Mouse (Mus musculus) limb, embryonic 13.5 days (tissue): ENCODE measurements around the gene Metap1. TPM values are rescaled to one million over a fixed set of nuclear protein-coding genes. Genes with fewer than 3 reads are reported as not detected.

Experiments
- ATAC-seq: fragments of 200-750 bp; cut with Nextera tagmentation; 2 replicates; pipeline ENCODE4 v1.8.0; 2017; ENCODE audit warnings: low read depth, moderate number of reproducible peaks, moderate TSS enrichment; ENCODE audit not compliant: low FRiP score
- H3K27ac ChIP-seq: fragments of 300-500 bp; sonication (generic); 2 replicates; pipeline ENCODE4 v1.5.1; 2015; ENCODE audit warnings: inconsistent platforms, mild to moderate bottlenecking, moderate library complexity
- H3K27me3 ChIP-seq: fragments of 300-500 bp; sonication (generic); 2 replicates; pipeline ENCODE4 v1.6.1; 2015; ENCODE audit warnings: mild to moderate bottlenecking, inconsistent platforms
- H3K36me3 ChIP-seq: fragments of 300-500 bp; sonication (generic); 2 replicates; pipeline ENCODE4 v1.6.1; 2015; ENCODE audit warnings: inconsistent platforms, mild to moderate bottlenecking, moderate library complexity
- H3K4me1 ChIP-seq: fragments of 300-500 bp; sonication (generic); 2 replicates; pipeline ENCODE4 v1.6.1; 2015; ENCODE audit warnings: inconsistent platforms
- H3K4me2 ChIP-seq: fragments of 300-500 bp; sonication (generic); replicated peaks from 2 replicates; pipeline ENCODE4 v1.6.1; 2015; ENCODE audit warnings: inconsistent platforms, mild to moderate bottlenecking, moderate library complexity
- H3K4me3 ChIP-seq: fragments of 300-500 bp; sonication (generic); 2 replicates; pipeline ENCODE4 v1.5.1; 2015; ENCODE audit warnings: moderate library complexity, mild to moderate bottlenecking, inconsistent platforms
- H3K9ac ChIP-seq: fragments of 300-500 bp; sonication (generic); 2 replicates; pipeline ENCODE4 v1.6.1; 2015; ENCODE audit warnings: mild to moderate bottlenecking, inconsistent platforms
- H3K9me3 ChIP-seq: fragments of 300-500 bp; sonication (generic); 2 replicates; pipeline ENCODE4 v1.6.1; 2016; ENCODE audit warnings: inconsistent platforms
- WGBS: fragments of 180-500 bp; shearing (Covaris S2); methylation state at CpG from one replicate; pipeline ENCODE4 v1.1.7; 2015; 5-methylcytosine and 5-hydroxymethylcytosine counted together
- polyA plus RNA-seq: library from polyadenylated mRNA; unstranded; fragments of >200 nt; fragmentation: Nextera tagmentation; extraction: Ambion mirVana; gene quantifications from 2 replicates; pipeline ENCODE4 v1.2.1, GENCODE M21; 2015

Metap1 gene
- polyA plus RNA-seq, 1 experiment from 2014 or later, result 44.0 TPM

DNA sequence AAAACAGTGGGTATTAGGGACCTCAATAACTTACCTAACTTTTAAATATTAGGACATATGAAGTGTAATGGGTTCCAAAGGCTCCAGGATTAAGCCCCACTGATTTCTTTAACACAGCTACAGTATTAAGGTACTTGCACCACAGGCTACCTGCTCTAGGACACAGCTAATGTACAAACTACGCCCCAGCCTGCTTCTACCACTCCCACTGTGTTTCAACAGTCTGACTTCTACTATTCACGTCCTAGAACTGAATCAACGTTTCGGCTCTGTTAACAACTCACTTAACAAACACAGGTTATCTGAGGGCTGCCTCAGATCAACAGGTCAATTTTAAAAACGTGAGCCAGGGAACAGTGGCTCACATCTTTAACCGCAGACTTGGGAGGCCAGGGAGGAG is 25.5 kb downstream of the Metap1 start:
- H3K27me3 ChIP-seq, result no peaks in the 10 kb centered on the region
- H3K9ac ChIP-seq, result no peak overlapping the region
- no peak for ATAC-seq
- H3K36me3 ChIP-seq, result peaks cover 85% of the 10 kb centered on the region
- no peaks in the 10 kb centered on the region for H3K4me1 ChIP-seq
- H3K4me3 ChIP-seq, result no peak overlapping the region
- WGBS, result 85% methylated on average over 6 of the region's 6 CpGs
- no peak overlapping the region for H3K27ac ChIP-seq
- no peaks in the 10 kb centered on the region for H3K9me3 ChIP-seq
- H3K4me2 ChIP-seq, result no peak overlapping the region

DNA sequence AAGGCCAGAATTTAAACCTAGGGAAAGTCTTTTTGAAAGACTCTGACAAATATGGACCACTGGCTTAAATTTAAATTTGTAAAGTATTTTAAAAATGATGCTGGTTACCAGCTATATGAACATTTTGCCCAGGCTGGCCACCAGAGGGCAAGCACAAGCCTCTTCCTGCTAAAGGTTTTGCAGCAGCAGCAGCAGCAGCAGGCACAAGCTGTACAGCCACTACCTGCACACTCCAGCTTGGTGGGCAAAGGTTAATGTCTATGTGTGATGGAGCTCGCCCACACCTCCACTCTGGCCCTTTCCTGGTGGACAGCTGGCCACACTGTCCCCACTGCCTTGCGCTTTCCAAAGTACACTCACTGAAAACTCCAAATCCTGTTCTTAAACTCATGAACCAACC is 26.2 kb downstream of the Metap1 start:
- no peak overlapping the region for H3K4me2 ChIP-seq
- H3K4me3 ChIP-seq, result no peak overlapping the region
- peaks cover 85% of the 10 kb centered on the region for H3K36me3 ChIP-seq
- no peaks in the 10 kb centered on the region for H3K9me3 ChIP-seq
- H3K27ac ChIP-seq, result no peak overlapping the region
- WGBS, result 86% methylated on average over 2 of the region's 2 CpGs
- H3K4me1 ChIP-seq, result no peaks in the 10 kb centered on the region
- no peaks in the 10 kb centered on the region for H3K27me3 ChIP-seq
- peak; percentile 59; the same call in 1 of the 2 replicates for ATAC-seq
- H3K9ac ChIP-seq, result no peak overlapping the region

DNA sequence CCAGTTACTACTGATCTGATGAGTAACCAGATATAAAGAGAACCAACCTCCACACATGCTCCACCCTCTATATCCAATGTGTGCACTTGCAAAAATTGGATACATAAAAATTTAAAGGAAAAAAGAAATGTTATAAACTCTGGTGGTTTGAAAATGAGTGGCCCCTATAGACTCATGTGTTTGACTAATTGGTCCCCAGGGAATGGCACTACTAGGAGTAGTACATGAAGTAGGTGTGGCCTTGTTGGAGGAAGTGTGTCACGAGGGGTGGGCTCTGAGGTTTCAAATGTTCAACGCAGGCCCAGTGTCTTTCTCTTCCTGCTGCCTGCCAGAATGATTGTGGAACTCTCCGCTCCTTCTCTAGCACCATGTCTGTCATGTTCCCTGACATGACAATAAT is 27.5 kb downstream of the Metap1 start:
- Histone ChIP-seq H3K27ac (no peak overlapping the region), H3K27me3 (no peaks in the 10 kb centered on the region), H3K9me3 (no peaks in the 10 kb centered on the region), H3K4me2 (no peak overlapping the region), H3K9ac (no peak overlapping the region), H3K4me1 (no peaks in the 10 kb centered on the region), H3K4me3 (no peak overlapping the region), H3K36me3 (peaks cover 88% of the 10 kb centered on the region)
- WGBS, result 93% methylated on average over 3 of the region's 3 CpGs
- 0 out of 2 replicates have a peak, but pooled peaks have one; percentile 39 for ATAC-seq

DNA sequence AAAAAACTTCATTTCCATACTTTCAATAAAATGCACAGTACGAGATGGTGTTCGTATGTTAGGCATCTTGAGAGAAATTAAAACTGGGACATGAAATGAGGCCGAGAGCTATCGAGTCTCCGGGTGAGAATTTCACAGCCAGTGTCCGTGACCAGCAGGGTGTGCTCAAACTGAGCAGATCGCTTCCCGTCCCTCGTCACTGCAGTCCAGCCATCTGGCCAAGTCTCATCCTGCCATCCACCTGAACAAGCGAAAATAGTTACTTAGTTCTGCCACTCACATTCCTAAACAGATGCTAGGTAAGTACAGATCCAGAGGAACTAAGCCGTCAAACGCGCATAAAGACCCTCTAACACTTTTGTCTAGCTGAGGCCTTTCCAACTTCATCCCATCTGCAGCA is 29.1 kb downstream of the Metap1 start:
- H3K9ac ChIP-seq, result no peak overlapping the region
- no peak overlapping the region for H3K4me2 ChIP-seq
- no peak overlapping the region for H3K4me3 ChIP-seq
- no peak for ATAC-seq
- H3K27me3 ChIP-seq, result no peaks in the 10 kb centered on the region
- H3K36me3 ChIP-seq, result peaks cover 89% of the 10 kb centered on the region
- H3K27ac ChIP-seq, result no peak overlapping the region
- H3K9me3 ChIP-seq, result no peaks in the 10 kb centered on the region
- WGBS, result 84% methylated on average over 13 of the region's 13 CpGs
- H3K4me1 ChIP-seq, result no peaks in the 10 kb centered on the region

DNA sequence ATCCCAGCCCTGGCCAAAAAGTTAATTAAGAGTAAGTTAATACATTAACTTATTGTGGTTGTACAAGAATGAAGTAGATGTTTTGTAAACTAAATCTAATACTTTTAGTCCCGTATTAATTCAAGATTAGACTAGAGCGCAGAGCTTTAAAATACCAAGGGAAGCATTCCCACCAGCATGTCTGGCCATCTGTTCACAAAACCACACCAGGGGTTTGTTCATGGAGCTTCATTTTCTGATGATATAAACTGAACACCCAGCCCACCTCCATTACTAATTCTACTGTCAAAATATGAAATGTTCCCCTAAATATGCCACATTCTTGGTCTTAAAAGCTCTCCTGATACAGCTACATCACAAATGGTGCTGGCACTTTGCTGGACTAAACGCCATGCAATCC is 30.9 kb downstream of the Metap1 start:
- Histone ChIP-seq H3K27me3 (no peaks in the 10 kb centered on the region), H3K4me1 (no peaks in the 10 kb centered on the region), H3K27ac (no peak overlapping the region), H3K36me3 (peaks cover 90% of the 10 kb centered on the region), H3K9ac (no peak overlapping the region), H3K4me3 (no peak overlapping the region), H3K9me3 (no peaks in the 10 kb centered on the region), H3K4me2 (no peak overlapping the region)
- 94% methylated on average over 3 of the region's 3 CpGs for WGBS
- no peak for ATAC-seq

DNA sequence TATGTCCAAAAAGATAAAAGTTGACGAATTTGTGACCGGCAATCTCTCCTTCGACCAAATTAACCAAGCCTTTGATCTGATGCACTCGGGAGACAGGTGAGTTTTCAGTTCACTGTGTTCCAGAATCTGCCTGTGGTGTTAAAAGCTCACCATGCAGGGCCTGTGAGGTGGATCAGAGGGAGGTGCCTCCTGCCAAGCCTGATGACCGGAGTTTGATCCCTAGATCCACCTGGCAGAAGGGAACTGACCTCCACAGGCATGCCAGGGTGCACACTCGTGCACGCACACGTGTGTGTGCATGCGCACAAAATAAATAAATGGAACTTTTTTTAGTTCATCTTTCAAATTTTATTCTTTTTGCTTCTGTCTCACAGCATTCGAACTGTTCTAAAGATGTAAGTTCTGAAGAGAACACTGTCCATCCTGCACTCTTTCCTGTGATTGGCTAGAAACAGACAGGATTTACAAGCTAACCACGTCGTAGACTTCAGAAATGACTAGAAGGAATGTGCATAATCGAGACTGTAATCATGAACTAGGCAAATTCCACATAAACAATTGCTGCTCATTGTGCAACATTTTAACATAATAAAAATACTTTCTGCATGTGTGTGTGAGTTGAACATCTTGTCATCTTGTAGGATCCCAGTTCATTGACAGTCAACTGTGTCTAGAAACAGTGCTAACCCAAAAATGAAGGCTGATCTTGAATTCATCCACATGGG is 34.4 kb downstream of the Metap1 start:
- Histone ChIP-seq H3K4me2 (no peak overlapping the region), H3K27ac (no peak overlapping the region), H3K4me1 (peaks cover 4% of the 10 kb centered on the region; the same call in 1 of the 2 replicates), H3K27me3 (no peaks in the 10 kb centered on the region), H3K36me3 (peaks cover 94% of the 10 kb centered on the region), H3K9ac (no peak overlapping the region), H3K4me3 (no peak overlapping the region), H3K9me3 (no peaks in the 10 kb centered on the region)
- 88% methylated on average over 13 of the region's 13 CpGs for WGBS
- no peak for ATAC-seq

DNA sequence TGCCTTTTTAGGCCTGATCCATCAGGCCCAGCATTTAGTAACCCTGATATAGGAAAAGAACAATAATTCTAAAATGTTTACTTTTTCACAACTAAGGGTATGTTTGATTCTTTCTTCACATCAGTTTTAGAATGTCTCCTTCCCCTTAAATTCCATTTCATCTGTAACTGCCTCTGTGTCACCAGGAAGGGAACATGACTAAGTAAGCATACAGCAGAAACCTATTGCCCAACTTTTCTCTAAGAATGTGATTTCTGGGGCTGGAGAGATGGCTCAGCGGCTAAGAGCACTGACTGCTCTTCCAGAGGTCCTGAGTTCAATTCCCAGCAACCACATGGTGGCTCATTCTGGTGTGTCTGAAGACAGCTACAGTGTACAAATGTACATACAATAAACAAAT is 35.1 kb downstream of the Metap1 start:
- no peak overlapping the region for H3K27ac ChIP-seq
- WGBS, result 88% methylated on average over 1 of the region's 1 CpGs
- no peak overlapping the region for H3K4me2 ChIP-seq
- no peak overlapping the region for H3K4me3 ChIP-seq
- no peaks in the 10 kb centered on the region for H3K27me3 ChIP-seq
- peaks cover 94% of the 10 kb centered on the region for H3K36me3 ChIP-seq
- H3K9me3 ChIP-seq, result no peaks in the 10 kb centered on the region
- peaks cover 10% of the 10 kb centered on the region for H3K4me1 ChIP-seq
- no peak for ATAC-seq
- H3K9ac ChIP-seq, result no peak overlapping the region

DNA sequence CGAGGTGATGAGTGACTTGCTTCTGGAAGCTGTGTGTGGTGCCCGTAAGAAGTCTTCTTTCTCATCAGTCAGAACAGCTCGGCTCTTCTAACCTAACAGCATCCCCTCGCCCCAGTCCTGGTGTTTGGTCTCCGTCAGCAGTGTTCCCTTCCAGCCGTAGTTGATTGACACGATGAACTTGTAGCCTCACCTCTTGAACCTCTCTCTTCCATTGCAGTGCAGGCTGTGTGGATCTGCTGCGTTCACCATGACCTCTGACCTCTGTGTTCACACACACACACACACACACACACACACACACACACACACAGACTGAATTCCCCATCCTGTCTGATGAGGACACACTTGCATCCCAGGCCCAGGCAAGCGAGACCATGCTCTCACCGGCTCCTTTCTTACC is 37.1 kb downstream of the Metap1 start:
- ATAC-seq, result no peak
- no peak overlapping the region for H3K9ac ChIP-seq
- H3K4me2 ChIP-seq, result no peak overlapping the region
- H3K4me3 ChIP-seq, result no peak overlapping the region
- no peak overlapping the region for H3K27ac ChIP-seq
- peaks cover 15% of the 10 kb centered on the region for H3K4me1 ChIP-seq
- peaks cover 94% of the 10 kb centered on the region for H3K36me3 ChIP-seq
- H3K9me3 ChIP-seq, result no peaks in the 10 kb centered on the region
- peaks cover 3% of the 10 kb centered on the region; the same call in 1 of the 2 replicates for H3K27me3 ChIP-seq
- 88% methylated on average over 10 of the region's 10 CpGs for WGBS

DNA sequence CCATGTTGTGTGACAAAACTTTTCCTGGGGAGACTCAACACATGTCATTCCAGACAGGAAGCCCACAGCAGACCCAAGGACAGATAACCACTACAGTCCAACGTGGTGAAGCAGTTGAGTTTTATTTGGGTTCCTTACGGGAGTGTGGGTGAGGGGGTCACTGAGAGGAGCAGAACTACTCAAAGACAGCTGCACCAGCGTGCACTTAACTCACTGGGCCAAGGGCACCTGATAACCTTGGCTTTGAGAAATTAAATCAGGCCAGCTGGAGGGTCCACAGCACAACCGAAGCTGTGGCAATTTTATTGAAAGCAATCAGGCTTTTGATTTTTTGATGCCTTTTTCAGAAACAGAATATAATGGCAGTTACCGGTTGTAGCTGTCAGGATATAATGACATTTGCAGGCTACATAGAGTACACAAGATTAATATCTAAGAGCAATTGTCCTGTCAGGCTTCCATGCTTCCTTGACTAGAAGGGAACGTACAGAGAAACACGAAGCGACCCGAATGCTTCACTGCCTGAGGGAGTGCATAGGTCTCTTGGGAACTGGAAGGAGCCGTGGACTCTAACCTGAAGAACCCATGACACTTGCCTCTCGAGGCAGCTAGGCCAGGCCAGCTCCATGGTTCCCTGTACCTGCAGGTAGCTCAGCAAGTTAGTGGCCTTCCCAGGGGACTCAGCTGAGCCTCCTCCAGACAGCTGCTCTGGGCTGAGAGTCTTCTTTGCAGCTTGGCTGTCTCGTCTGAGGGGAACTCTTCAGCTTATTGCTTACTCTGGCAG is 41.0 kb downstream of the Metap1 start:
- Histone ChIP-seq H3K4me1 (peaks cover 23% of the 10 kb centered on the region), H3K4me3 (no peak overlapping the region), H3K36me3 (peaks cover 79% of the 10 kb centered on the region), H3K27me3 (peaks cover 3% of the 10 kb centered on the region; the same call in 1 of the 2 replicates), H3K4me2 (no peak overlapping the region), H3K9ac (no peak overlapping the region), H3K9me3 (no peaks in the 10 kb centered on the region), H3K27ac (no peak overlapping the region)
- 74% methylated on average over 12 of the region's 12 CpGs for WGBS
- ATAC-seq, result no peak

DNA sequence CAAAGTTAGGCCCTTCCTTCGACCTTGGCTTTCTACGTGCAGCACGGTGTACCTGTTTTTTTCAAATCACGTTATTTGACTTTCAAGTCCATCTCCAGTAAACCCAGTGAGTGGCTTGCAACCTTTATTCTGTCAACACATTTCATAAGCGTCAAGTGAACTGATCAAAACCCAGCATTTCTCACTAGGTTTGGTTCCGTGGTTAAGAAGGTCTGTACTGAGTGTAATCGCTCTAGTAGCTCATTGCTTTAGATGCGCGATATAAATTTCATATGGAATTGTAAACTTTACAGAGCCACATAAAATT is 45.9 kb downstream of the Metap1 start:
- Histone ChIP-seq H3K27ac (peak overlapping the region; percentile 87), H3K36me3 (peaks cover 34% of the 10 kb centered on the region), H3K27me3 (peaks cover 3% of the 10 kb centered on the region; the same call in 1 of the 2 replicates), H3K9ac (peak overlapping the region; percentile 93), H3K4me1 (peaks cover 13% of the 10 kb centered on the region), H3K4me2 (peak overlapping the region; percentile 83), H3K4me3 (peak overlapping the region; percentile 79), H3K9me3 (no peaks in the 10 kb centered on the region)
- WGBS, result 4% methylated on average over 9 of the region's 9 CpGs
- no peak for ATAC-seq

DNA sequence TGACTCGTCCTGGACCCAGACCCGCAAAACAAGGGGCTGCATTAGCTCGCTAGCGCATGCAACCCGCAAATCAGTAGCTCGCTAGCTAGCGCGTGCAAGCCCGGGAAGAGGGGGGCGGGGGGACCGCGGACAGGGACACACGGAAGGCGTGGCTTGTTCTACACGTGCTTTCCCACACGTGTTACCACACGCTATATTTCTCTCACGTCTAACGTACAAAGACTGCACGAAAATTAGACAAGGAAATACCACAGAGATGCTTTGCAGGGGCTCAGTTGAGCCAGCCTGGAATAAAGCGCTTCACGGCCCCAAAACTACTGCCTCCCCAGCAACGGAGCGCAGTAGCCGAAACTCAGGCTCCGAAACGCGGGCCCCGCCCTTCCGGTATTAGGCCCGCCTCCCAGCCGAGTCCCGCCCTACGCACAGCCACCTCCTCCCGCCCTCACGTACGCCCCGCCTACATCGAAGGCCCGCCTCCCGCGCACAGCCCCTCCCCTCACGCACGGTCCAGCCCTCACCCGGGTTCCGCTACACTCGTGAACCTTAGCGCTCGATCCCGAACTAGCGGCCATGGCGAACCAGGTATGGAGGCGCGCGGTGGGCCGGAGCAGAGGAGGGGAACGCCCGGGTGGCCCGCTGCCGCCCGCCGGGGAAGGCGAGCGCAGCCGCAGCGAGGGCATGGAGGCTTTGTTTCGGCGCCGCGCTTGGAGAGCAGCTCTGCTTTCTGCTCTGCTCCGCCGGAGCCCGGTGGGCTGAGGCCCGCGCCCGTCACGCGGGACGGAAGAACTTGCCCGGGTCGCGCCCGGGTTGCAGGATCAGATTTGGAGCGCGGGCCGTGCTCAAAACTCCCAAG is 46.5 kb downstream of the Metap1 start, which contains the start of gene Adh5:
TSS of gene Adh5 (plus strand) at position 482 of the 853 bp plus-strand sequence.
- H3K36me3 ChIP-seq, result peaks cover 28% of the 10 kb centered on the region
- no peaks in the 10 kb centered on the region for H3K9me3 ChIP-seq
- peak; percentile 99 for ATAC-seq
- peaks cover 13% of the 10 kb centered on the region for H3K4me1 ChIP-seq
- peak within 1 kb of the TSS; percentile 79 for H3K4me3 ChIP-seq
- H3K9ac ChIP-seq, result peak within 1 kb of the TSS; percentile 93
- H3K27ac ChIP-seq, result peak within 1 kb of the TSS; percentile 87
- H3K4me2 ChIP-seq, result peak within 1 kb of the TSS; percentile 83
- no peaks in the 10 kb centered on the region for H3K27me3 ChIP-seq
- under 1% methylated on average over 86 of the region's 86 CpGs for WGBS

DNA sequence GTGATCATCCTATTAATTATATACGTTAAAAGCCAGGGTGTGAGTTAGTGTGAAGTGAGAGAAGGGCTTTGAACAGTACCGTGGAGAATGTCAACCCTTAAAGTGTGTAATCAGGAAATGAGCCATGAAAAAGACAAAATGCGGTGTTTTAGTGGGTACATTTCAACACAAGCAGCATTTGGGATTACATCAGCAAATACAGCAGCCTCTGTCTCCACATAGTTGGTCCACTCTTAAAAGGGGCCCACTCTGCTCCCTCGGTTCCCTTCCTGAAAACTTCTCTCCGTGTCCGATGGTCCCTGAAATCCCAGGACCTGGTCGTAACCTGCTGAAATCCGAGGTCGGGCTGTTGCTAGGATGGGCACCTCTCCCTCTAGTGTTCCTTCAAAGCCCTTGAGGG is 47.1 kb downstream of the Metap1 start:
- H3K9ac ChIP-seq, result peak overlapping the region; percentile 75
- no peaks in the 10 kb centered on the region for H3K27me3 ChIP-seq
- no peaks in the 10 kb centered on the region for H3K9me3 ChIP-seq
- H3K27ac ChIP-seq, result peak overlapping the region; percentile 87
- 2% methylated on average over 9 of the region's 9 CpGs for WGBS
- ATAC-seq, result no peak; the same call in 1 of the 2 replicates
- peak overlapping the region; percentile 79 for H3K4me3 ChIP-seq
- peaks cover 13% of the 10 kb centered on the region for H3K4me1 ChIP-seq
- H3K4me2 ChIP-seq, result peak overlapping the region; percentile 83
- H3K36me3 ChIP-seq, result peaks cover 22% of the 10 kb centered on the region
